Mouse (Mus musculus) cerebellum, postnatal 10 days (tissue): ENCODE measurements around the gene Dglucy.
A peak's percentile ranks its signal among the peaks of the same experiment; 100 is the strongest.

Experiments
- DNase-seq, 2 experiments: peaks; one replicate each; pipeline ENCODE4 v3.0.0; 2021; ENCODE audit warnings: mixed read lengths in 2 of 2

The Dglucy gene

DNA sequence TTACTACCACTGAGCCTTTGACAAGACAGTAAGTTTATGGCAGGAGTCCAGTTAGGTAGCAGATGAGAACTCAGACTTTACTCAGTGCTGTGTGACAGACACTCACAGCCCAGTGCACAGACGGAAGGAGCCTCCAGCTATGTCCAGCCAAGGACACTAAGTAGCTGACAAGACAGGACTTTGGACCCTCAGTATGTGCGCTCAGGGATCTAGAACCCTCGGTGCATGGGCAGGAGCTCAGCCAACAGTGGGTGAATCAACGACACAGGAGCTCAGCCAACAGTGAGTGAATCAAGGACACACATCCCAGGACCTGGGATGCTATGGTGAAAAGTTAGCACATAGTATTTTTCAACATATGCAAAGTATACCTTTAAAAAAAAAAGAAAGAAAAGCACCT is 157.9 kb downstream of the Dglucy start:
- no peak for DNase-seq

GRCm38 (mm10) chr12:100937441-100938360 is 158.8 kb downstream of the Dglucy start:
- DNase-seq: peak; percentile 56 to 64

GRCm38 (mm10) chr12:100941361-100941760 is 162.5 kb downstream of the Dglucy start:
- DNase-seq: no peak

DNA sequence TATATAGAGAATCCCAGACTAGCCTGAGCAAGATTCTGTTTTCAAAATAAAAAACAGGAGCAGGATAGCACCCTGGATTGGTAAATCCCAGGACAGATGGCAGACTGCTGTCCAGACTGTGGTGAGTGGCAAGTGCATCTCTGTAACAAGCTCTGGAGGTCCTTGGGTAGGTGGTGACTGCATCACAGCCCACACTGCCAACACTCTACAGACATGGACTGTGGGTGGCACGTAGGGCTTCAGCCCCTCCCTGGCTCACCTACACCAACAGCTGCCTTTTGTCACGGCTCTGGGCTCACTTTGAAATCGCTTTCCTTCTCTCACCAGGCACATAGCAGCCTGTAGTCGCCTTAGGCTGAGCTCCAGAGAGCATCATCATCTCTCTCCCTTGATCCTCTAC is 164.3 kb downstream of the Dglucy start:
- no peak for DNase-seq

GRCm38 (mm10) chr12:100944921-100945336 is 166.1 kb downstream of the Dglucy start:
- DNase-seq: peak; percentile 86

- no peak for DNase-seq
These were observed 166.6 kb downstream of the Dglucy start for GRCm38 (mm10) chr12:100945501-100945900.

GRCm38 (mm10) chr12:100945948-100946347 is 167.1 kb downstream of the Dglucy start:
- DNase-seq: no peak
